Mouse (Mus musculus): Measurements from ENCODE around the gene Kcnn4. TPM values are rescaled to one million over a fixed set of nuclear protein-coding genes. Genes with fewer than 3 reads are reported as not detected.

Gene Kcnn4
- total RNA-seq, 2 experiments from 2014 or later: 0.34 to 0.48 TPM

DNA sequence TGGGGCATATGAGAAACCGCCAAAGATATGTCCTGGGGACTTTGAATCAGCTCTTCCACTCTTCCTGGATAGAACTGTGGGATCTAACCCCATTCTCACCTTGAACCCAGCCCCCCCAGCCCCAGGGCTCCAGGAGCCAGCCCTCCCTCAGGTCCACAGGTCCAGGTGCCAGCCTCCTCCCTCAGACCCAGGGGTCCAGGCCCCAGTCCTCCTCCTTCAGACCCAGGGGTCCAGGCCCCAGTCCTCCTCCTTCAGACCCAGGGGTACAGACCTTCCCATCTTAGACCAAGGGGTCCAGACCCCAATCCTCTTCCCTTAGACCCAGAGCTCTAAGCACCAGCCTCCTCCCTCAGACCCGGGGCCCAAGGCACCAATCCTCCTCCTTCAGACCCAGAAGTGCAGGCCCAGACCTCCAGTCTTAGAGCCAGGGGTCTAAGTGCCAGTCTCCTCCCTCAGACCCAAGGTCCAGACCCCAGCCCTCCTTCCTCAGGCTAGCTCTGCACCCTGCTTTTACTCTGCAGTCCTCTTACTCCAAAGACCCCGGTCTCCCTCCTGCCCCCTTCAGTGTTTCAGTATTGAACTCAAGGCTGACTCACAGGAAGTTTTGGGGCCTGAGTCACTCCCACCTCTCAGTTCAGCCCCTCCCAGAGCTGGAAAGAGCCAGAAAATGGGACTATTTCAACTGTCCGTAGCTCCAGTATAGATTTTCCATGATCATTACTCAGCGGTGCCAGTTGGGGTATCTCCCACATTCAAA is 4.6 kb upstream of the Kcnn4 start:
- DNase-seq: no peak
- intact Hi-C loops (cut with DNase I): no loop called here

DNA sequence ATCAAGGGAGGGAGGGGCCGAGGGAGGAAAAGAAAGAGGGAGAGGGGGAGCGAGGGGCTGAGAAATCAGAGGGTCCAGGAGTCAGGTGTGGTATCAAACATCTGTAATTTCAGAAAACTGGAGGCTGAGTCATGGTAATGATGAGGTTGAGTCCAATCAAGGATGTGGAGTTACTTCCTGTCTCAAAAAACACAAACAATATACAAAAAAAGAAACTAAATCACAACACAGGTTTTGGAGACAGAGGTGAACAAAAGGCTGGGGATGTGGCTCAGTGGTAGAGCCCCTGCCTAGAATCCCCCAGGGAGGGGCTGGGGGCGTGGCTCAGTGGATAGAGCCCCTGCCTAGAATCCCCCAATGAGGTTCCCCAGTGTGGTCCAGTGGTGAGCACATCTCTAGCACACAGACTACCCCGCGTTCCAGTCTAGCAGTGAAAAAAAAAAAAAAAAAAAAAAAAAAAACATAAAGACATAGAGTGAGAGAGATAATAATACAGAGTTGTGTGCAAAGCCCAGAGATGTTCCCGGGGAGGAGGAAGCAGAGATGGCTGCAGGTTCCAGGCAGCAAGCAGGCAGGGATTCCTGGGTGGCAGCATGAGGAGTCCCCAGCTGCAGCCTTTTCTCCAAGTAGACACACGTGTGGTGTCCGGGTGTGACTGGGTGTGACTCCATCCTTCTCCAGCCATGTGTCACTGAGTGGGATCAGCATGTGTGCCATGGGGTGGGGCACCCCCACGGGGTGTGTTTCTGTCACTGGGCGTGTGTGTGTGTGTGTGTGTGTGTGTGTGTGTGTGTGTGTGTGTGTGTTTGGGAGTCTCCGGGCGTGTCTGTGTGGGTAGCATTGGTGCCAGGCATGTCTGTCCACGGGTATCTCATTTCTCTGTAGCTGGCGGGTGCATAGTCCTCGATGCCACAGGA is 3.1 kb upstream of the Kcnn4 start:
- no peak for DNase-seq
- intact Hi-C loops (cut with DNase I): no loop called here

DNA sequence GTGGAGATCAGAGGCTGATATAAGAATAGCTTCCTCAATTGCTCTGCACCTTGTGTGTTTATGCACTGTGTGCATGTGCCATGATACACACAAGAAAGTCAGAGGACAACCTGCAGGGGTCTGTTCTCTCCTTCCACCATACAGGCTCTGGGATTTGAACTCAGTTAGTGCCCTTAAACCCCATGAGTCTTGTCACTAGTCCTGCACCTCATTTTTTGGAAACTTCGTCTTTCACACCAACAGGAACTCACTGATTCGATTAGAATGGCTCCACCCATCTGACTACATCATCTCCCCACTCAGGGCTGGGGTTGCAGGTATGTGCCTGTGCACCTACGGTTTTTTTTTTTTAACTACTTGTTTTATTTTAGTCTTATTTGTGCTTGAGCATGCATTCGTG is 1.8 kb upstream of the Kcnn4 start:
- intact Hi-C loops (cut with DNase I): no loop called here

DNA sequence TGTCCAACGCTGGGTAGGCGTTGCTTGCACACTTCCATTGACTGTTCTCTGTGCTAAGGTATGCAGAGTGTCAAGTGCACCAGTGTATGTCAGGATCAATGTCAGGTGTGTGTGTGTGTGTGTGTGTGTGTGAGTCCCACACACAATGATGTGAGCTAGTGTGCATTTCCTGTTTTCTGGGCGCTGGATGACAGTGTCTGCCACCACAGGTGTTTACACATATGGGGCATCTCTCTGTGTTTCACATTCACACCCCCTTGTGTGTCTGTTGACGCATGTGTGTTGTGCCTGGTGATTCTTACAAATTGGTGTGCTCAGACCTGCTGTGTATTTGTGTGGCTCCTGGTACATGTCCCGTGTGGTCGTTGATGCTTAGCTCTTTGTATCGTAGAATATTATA is 1.1 kb upstream of the Kcnn4 start:
- intact Hi-C loops (cut with DNase I): no loop called here
- no peak for DNase-seq

More for the DNA sequence above, 1.8 kb upstream of the Kcnn4 start:
- DNase-seq: no peak

DNA sequence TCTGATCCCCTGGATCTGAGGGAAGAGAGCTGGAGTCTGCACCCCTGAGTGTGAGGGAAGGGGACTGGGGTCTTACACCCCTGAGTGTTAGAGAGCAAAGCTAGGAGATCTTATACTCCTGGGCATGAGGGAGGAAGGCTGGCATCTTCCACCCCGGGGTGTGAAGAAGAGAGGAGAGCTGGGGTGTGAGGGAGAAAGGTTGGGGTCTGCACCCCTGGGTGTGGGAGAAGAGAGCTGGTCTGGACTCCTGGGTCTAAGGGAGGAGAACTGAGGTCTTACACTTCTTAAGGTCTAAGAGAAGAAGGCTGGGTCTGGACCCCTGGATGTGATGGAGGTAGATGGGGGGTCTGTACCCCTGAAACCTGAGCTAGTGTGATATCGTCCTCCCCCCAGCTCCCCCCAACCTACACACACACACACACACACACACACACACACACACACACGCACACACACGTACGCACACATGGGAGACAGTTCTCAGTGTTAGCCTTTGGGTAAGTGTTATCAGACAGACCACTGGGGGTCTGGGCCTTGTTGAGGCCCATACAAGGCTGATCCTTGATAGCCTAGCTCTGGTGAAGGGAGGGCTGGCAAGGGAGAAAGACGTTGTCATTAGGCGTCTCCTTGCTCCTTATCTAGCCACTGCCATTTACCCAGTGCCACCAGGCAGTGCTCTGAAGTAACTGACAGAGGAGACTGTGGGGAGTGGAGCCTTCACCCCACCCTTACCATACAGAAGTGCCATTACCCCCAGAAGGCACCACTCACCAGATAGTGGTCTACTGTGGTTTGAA is 1.1 kb downstream of the Kcnn4 start:
- intact Hi-C loops (cut with DNase I): no loop called here

DNA sequence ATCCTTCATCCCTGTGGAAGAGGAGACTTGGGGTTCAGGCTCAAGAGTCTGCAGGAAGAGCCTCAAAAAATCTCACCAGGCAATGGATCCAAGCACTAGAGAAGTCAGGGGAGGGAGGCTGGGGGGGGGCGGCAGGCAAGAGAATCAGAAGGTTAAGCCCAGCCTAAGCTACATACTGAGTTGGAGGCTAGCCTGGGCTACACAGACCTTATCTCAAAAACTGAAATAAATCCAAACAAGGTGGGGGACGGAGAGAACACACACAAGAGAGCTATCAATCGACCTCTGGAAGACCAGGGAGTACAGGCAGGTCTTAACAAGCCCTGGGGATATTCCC is 1.7 kb downstream of the Kcnn4 start:
- intact Hi-C loops (cut with DNase I): no loop called here
- no peak for DNase-seq

More for the DNA sequence above, 1.1 kb downstream of the Kcnn4 start:
- DNase-seq: no peak

DNA sequence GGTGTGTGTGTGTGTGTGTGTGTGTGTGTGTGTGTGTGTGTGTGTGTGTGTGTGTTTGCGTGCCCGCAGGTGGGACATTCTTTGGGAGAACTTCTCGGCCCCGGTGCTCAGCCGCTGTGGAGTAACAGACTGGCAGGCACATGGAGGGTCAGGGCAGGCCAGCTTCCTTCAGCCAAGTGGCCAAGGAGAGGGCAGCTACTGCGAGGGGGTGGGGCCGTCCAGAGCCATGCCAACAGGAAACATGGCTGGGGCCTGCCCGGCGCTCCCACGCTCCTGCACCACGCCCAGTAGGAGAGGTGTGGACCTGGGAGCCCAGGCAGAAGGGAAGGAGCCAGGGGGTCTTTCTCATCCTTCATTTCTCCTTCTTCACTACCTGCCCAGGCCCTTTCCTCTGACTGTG is 2.2 kb downstream of the Kcnn4 start:
- intact Hi-C loops (cut with DNase I): no loop called here
- DNase-seq: no peak

DNA sequence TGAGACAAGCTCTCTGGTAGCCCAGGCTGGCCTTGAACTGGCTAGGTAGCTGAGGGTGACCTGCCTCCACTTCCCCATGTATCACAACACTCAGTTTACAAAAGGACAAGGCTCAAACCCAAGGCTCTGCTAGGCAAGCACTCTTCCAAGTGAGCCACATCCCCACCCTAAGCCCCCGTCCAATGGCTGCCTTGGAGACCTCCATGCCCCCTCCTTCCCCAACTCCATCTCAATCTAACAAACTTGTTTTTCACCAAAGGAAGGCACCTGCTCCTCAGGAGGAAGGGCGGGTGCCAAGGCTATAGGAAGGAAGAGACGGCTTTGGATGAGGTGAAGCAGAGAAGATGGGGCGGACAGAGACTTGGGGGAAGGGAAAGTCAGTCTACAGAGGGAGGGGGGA is 2.7 kb downstream of the Kcnn4 start:
- no peak for DNase-seq
- intact Hi-C loops (cut with DNase I): no loop called here

DNA sequence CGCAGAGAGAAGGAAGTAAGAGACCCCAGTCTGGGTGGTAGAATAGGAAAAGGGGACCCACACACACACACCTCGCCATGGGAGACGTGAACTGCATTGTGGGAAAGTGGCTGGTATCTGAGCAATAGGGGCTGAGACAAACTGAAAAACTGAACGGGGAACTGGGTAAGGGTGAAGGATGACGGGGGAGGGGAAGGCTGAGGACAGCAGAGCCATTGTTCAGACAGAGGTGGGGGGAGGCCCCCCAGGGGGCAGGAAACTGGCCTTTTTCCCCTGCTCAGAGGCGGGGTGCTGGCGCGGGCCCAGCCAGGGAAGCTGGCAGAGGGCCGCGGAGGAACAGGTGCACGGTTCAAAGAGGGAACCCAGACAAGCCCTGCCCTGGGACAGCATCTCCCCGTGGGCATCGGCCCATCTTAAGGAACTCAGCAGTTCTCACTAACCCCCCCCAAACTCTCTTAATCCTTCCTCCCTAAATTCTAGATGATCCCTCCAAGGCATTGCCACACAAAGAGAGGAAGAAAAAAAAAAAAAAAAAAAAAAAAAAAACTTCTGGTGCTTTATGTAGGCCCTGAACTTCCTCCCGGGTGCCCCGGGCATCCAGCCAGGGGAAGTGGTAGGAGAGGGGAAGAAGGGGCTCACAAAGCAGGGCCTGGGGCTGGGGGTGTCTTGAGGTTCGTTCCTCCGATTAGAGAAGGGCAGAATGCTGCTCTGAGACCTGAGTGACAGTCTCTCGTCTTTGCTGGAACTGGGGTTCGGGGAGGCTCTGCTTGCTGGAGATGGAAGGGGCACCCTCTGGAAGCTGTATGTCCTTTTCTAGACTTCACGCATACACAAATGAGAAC is 3.7 kb downstream of the Kcnn4 start:
- intact Hi-C loops (cut with DNase I): no loop called here
- peak; percentile 66 for DNase-seq

DNA sequence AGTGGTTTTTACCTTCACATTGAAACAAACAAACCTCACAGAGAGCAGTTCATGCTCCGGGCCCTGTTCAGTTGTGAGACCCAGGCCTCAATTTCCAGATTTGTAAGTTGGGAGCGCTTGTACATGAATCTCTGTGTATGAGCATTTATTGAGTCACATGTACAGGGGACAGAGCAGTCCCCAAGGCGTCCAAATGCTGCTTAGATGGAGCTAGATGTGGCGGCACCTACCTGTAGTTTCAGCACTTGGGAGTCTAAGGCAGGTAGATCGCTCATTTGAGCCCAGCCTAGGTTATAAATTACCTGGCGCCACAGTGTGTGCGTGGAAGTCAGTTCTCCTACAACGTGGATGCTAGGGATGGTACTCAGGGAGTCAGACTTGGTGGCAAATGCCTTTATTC is 6.4 kb downstream of the Kcnn4 start:
- intact Hi-C loops (cut with DNase I): no loop called here
- DNase-seq: no peak

DNA sequence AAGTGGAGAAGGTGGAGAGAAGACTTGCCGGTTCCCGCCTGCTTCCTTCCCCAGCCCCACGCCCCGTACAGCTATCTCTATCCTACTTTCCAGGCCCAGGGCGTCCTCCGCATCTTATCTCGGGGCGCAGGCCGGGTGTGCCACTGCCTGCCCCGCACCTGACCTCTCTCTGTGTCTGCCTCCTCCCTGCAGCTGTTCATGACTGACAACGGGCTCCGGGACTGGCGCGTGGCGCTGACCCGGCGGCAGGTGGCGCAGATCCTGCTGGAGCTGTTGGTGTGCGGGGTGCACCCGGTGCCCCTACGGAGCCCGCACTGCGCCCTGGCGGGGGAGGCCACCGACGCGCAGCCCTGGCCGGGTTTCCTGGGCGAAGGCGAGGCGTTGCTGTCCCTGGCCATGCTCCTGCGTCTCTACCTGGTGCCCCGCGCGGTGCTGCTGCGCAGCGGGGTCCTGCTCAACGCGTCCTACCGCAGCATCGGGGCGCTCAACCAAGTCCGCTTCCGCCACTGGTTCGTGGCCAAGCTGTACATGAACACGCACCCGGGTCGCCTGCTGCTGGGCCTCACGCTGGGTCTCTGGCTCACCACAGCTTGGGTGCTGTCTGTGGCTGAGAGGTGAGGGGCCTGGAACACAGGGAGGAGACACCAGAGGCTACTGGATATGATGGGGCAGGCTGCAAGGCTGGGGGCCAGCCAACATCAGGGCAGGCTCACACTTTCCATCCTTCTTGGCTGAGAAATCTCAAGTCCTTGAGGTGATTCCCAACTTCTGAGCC is 7.2 kb downstream of the Kcnn4 start:
- DNase-seq: no peak
- intact Hi-C loops (cut with DNase I): no loop called here

DNA sequence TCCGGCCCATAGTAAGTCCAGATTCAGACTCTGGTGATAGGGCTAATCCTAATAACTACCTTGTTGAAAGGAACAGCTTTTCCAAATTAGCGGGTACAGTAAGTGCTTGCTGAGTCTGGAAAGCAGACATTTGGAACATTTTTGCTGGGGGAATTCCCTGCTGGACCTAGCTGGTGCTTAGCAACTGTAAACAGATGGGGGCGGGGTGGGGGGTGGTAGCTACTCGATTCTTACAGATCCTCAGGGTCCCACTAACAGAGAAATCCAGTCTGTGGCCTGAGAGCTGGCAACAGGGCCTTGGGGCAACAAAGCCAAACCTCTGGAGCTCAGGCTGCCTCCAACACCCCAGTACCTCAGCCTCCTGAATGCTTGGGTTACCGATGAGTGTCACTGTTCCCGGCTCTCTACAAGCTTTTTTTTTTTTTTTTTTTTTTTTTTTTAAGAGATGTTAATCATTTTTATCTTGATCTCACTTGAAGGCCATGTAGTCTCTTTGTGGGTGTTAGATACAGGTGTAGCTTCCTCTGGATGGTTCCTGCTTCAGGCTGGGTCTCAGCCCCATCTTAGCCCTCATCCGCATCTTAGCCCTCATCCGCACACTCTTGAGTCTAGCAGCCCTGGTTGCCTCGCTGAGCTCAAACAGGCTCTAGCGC is 8.1 kb downstream of the Kcnn4 start:
- no peak for DNase-seq
- intact Hi-C loops (cut with DNase I): no loop called here

DNA sequence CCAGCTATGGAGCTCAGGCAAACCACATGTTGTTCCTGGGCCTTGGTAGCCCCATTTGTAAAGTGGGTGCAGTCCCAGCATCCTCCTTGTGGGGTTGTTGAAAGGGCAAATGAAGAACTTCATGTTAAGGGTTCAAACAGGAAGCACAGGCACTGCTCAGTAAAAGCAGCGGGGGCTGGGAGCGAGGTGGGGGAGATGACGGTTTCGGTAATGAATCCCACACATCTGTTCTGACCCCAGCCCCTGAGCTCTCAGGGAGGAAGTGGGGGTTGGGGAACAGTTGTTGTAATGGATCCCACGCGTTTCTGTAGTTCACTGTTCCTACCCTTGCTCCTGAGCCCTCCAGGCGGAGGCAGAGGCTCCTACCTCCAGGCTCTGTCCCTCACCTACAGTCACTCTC is 9.9 kb downstream of the Kcnn4 start:
- DNase-seq: no peak
- intact Hi-C loops (cut with DNase I): loop anchor here (5.0 kb wide), 1 partner anchor 43 kb away; no protein-coding TSS in a partner anchor

DNA sequence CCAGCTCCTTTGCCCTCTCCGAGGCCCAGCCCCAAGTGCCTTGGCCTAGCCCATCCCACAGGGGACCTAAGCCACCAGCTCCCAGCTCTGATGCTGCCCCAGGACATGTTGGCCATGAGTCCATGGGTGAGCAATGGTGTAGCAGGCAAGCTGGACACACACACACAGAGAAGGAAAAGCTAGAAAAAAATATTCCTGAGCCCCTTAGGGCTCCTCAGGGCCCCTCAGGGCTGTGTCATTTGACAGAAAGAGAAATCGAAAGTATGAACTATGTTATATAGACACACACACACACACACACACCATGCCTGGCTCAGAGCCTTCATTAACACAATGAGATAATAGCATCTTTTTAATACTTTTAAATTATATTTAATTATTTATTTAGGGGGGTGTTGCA is 10.3 kb downstream of the Kcnn4 start:
- intact Hi-C loops (cut with DNase I): loop anchor here (5.0 kb wide), 1 partner anchor 43 kb away; no protein-coding TSS in a partner anchor
- no peak for DNase-seq

DNA sequence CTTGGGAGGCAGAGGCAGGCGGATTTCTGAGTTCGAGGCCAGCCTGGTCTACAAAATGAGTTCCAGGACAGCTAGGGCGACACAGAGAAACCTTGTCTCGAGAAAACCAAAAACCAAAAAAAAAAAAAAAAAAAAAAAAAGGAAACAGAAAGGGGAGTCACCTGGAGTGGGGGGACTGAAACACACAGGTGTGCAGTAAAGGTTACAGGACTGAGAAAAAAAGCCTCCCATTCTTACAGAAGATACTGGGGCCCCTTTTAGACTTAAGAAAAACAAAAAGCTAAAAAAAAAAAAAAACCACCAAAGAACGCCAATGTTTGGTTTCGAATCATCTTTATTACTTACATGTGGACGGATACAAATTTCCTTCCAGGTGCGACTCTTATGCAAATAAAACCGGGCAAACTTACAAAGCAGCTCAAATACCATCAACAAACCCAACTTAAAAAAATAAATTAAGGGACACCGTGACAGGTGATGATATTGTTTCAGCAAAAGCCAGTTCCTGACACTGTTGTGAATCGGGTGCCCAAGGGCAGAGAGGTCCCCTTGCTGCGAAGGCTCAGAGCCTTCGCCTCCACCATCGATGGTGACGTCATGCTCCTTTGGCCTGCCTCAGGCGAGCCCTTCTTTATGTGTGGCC is 12.8 kb downstream of the Kcnn4 start:
- intact Hi-C loops (cut with DNase I): loop anchor here (5.0 kb wide), 1 partner anchor 46 kb away; no protein-coding TSS in a partner anchor
- no peak for DNase-seq

DNA sequence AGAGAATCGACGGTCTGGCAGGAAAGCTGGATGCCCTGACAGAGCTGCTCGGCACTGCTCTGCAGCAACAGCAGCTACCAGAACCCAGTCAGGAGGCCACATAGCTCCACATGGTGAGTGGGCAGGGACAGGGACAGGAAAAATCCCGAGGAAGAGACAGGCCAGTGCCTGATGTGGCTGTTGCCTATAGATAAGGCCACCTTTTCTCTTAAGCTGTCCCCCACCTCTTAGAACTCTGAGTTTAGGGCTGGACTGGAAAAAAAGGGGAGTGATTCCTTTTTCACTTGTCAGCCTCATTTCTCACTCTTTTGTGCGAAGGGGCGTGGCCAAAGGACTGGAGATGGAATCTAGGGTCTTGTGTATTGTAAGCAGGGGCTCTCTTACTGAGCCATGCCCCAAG is 14.0 kb downstream of the Kcnn4 start:
- intact Hi-C loops (cut with DNase I): loop anchor here (5.0 kb wide), 1 partner anchor 47 kb away; no protein-coding TSS in a partner anchor
- DNase-seq: no peak

DNA sequence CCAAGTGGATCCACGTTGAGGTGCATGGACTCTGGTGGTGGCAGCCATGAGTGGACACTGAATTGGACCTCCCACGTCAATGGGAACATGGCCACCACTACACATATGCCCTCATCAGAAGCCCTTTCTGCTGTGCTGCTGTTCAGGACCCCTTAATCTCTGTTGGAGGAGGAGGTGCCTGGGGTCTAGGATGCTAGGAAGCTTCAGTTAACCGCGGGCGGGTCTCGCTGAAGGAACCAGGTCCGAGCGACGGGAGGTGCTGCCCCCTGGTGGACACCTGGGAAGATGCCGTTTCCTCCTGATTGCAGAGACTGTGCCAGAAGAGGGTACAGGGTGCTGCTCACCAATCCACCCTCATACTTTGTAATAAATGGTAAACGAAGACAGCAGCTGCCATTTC is 14.8 kb downstream of the Kcnn4 start:
- DNase-seq: peak; percentile 77
- intact Hi-C loops (cut with DNase I): loop anchor here (5.0 kb wide), 1 partner anchor 48 kb away; no protein-coding TSS in a partner anchor

DNA sequence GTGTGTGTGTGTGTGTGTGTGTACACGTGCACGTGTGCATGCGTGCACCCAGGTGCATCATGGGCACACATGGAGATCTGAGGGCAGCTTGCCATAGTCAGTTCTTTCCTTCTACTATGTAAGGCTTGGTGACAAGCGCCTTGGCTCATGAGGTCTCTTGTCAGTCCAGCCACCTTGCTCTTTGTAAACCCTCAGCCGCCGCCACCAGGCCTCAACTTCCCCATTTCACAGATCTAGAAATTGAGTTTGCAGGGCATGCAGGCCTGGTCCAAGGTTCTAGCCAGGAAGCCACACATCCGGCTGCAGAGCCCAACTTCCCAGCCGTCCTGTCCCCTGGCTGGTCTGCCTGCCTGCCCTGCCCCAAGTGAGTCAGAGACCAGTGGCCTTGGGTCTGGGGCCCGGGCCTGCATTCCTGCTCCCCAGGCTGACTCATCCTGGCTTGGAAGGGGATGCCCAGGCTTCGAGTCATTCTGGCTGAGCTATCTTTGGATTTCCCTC is 17.0 kb downstream of the Kcnn4 start:
- no peak for DNase-seq
- intact Hi-C loops (cut with DNase I): no loop called here
